Comparison of ENCODE assay signal across 13 mouse cellular contexts in genomic region chr7:24390512-24390911, GRCm38 (mm10). TPM values are rescaled to one million over a fixed set of nuclear protein-coding genes. Genes with fewer than 3 reads are reported as not detected.
A peak's percentile ranks its signal among the peaks of the same experiment; 100 is the strongest.
DNase-seq lines count a peak whose midpoint lies in the region; ATAC-seq and TF ChIP-seq lines count a peak whose summit lies in the region.
"Had no signal": no experiment of that assay in that cellular context is flagged by ENCODE, and none has a peak within 500 bp of the region (broad histone marks: within the 10 kb centered on the region; RNA-seq: fewer than 3 reads in every experiment).

No protein-coding gene starts in this region.

- WGBS in neural tube, embryonic 11.5 days: 41% methylated on average over 7 of the region's 7 CpGs
- 55% methylated on average over 7 of the region's 7 CpGs for WGBS in hindbrain, embryonic 13.5 days
- WGBS in heart, embryonic 10.5 days: 72% methylated on average over 7 of the region's 7 CpGs

- no peaks in the 10 kb centered on the region for H3K27me3 ChIP-seq in neural tube, embryonic 11.5 days (ENCODE audit: control insufficient read depth, insufficient read depth, low read length)
- 0 out of 2 replicates have a peak, but pooled peaks cover 3% of the 10 kb centered on the region for H3K27me3 ChIP-seq in hindbrain, embryonic 13.5 days
- H3K27me3 ChIP-seq in myocyte (ENCODE audit: control insufficient read depth, insufficient read depth, insufficient read length): no peaks in the 10 kb centered on the region
- H3K27me3 ChIP-seq in heart, embryonic 10.5 days (ENCODE audit: insufficient read depth, poor library complexity, severe bottlenecking): 0 out of 2 replicates have a peak, but pooled peaks cover 4% of the 10 kb centered on the region
- H3K27me3 ChIP-seq: heart, embryonic 15.5 days had no signal

- H3K4me2 ChIP-seq in neural tube, embryonic 11.5 days (ENCODE audit: low read depth): no peak overlapping the region
- 0 out of 2 replicates have a peak overlapping the region, but pooled peaks have one; percentile 10 for H3K4me2 ChIP-seq in hindbrain, embryonic 13.5 days
- peak overlapping the region; percentile 93 for H3K4me2 ChIP-seq in myocyte (ENCODE audit: low read depth)
- H3K4me2 ChIP-seq: heart, embryonic 15.5 days had no signal

- intact Hi-C loops in heart, postnatal 14 days (cut with DNase I): no loop called here

- H3K9ac ChIP-seq in neural tube, embryonic 11.5 days (ENCODE audit: low read length): no peak overlapping the region
- H3K9ac ChIP-seq in hindbrain, embryonic 13.5 days: no peak overlapping the region
- H3K9ac ChIP-seq: heart, embryonic 15.5 days; liver, embryonic 14.5 days had no signal

- H3K9me3 ChIP-seq in neural tube, embryonic 11.5 days (ENCODE audit: control insufficient read depth, low read length): no peaks in the 10 kb centered on the region
- H3K9me3 ChIP-seq in hindbrain, embryonic 13.5 days: no peaks in the 10 kb centered on the region
- H3K9me3 ChIP-seq in heart, embryonic 10.5 days: no peaks in the 10 kb centered on the region
- H3K9me3 ChIP-seq: heart, embryonic 15.5 days had no signal

- H3K4me1 ChIP-seq in neural tube, embryonic 11.5 days (ENCODE audit: control insufficient read depth, insufficient read depth, low read length): peaks cover 6% of the 10 kb centered on the region; the same call in 1 of the 2 replicates
- H3K4me1 ChIP-seq in hindbrain, embryonic 13.5 days (replicated peaks): peaks cover 17% of the 10 kb centered on the region
- H3K4me1 ChIP-seq in heart, embryonic 10.5 days: peaks cover 3% of the 10 kb centered on the region; the same call in 1 of the 2 replicates

- H3K27ac ChIP-seq in neural tube, embryonic 11.5 days (ENCODE audit: low read depth, low read length): no peak overlapping the region
- H3K27ac ChIP-seq in hindbrain, embryonic 13.5 days: peak overlapping the region; percentile 64; the same call in 1 of the 2 replicates
- H3K27ac ChIP-seq in heart, embryonic 10.5 days: no peak overlapping the region
- H3K27ac ChIP-seq: heart, embryonic 15.5 days; left cerebral cortex, adult 2 months had no signal

- H3ac ChIP-seq in myocyte (ENCODE audit: control insufficient read depth, insufficient read length): no peak overlapping the region

- H3K36me3 ChIP-seq in neural tube, embryonic 11.5 days (ENCODE audit: control insufficient read depth, insufficient read depth, low read length): no peaks in the 10 kb centered on the region
- H3K36me3 ChIP-seq in hindbrain, embryonic 13.5 days: no peaks in the 10 kb centered on the region
- no peaks in the 10 kb centered on the region for H3K36me3 ChIP-seq in myocyte (ENCODE audit: control insufficient read depth, insufficient read depth)
- no peaks in the 10 kb centered on the region for H3K36me3 ChIP-seq in heart, embryonic 10.5 days
- H3K36me3 ChIP-seq: heart, embryonic 15.5 days had no signal

- DNase-seq in neural tube, embryonic 11.5 days (ENCODE audit: low spot score): no peak
- no peak for DNase-seq in neural tube, embryonic 10.5 days (ENCODE audit: extremely low spot score, low spot score)
- no peak for DNase-seq in heart, embryonic 10.5 days (ENCODE audit: low spot score)
- no peak for DNase-seq in frontal cortex, postnatal 36 days (ENCODE audit: low spot score in 2 of 2)
- no peak for DNase-seq in heart, postnatal 14 days
- DNase-seq: thymus, postnatal 4 days had no signal

- no peaks in the 10 kb centered on the region for H3K79me2 ChIP-seq in myocyte (ENCODE audit: control insufficient read depth, insufficient read depth)

- ATAC-seq in neural tube, embryonic 11.5 days (ENCODE audit: insufficient read depth, low FRiP score, low TSS enrichment): peak; percentile 24
- peak; percentile 30; the same call in 1 of the 2 replicates for ATAC-seq in hindbrain, embryonic 13.5 days (ENCODE audit: low FRiP score)

- H3K4me3 ChIP-seq in neural tube, embryonic 11.5 days (ENCODE audit: low read depth, low read length): no peak overlapping the region
- no peak overlapping the region for H3K4me3 ChIP-seq in hindbrain, embryonic 13.5 days
- H3K4me3 ChIP-seq in myocyte: peak overlapping the region; percentile 10
- H3K4me3 ChIP-seq in heart, embryonic 10.5 days: no peak overlapping the region
- H3K4me3 ChIP-seq: heart, embryonic 15.5 days; left cerebral cortex, adult 2 months had no signal

- TF ChIP-seq POLR2A in myocyte (IDR thresholded peaks at IDR 0.05; ENCODE audit: insufficient read length, low read depth): peak; percentile 9

TF ChIP-seq in myocyte, 11 proteins besides CTCF, POLR2A, EP300 and RAD21:
- TF ChIP-seq MYOD1 (IDR thresholded peaks at IDR 0.05; ENCODE audit: control insufficient read depth in 1 of 3, insufficient read length in 2 of 3, low read depth in 2 of 3): no peak
- TF ChIP-seq REST (IDR thresholded peaks at IDR 0.05; ENCODE audit: insufficient read depth, insufficient read length): no peak

RNA-seq across cellular contexts. Expression of gene Smg9, which starts 8.9 kb away (rescaled TPM):
- polyA plus RNA-seq in neural tube, embryonic 11.5 days (2014; fragmentation: Nextera tagmentation; extraction: Ambion mirVana): 21.8 and 27.3 TPM in 2 replicates
- polyA plus RNA-seq in hindbrain, embryonic 13.5 days (2015; fragmentation: Nextera tagmentation; extraction: Ambion mirVana): 31.3 and 35.9 TPM in 2 replicates
- polyA plus RNA-seq in myocyte (2012; fragmentation: generic; extraction: Trizol): 17.4 TPM
- 25.4 and 27.7 TPM in 2 replicates for polyA plus RNA-seq in heart, embryonic 10.5 days (2016; fragmentation: Nextera tagmentation; extraction: Ambion mirVana)
- 10 to 100 TPM in 1 of 2 experiments, 1 to 10 TPM in 1; 9.4 to 10.2 TPM for total RNA-seq in heart, postnatal 14 days (2021)

RNA-seq across cellular contexts. Expression of gene Kcnn4, which starts 20.4 kb away (rescaled TPM):
- 2.4 and 3.8 TPM in 2 replicates for polyA plus RNA-seq in neural tube, embryonic 11.5 days (2014; fragmentation: Nextera tagmentation; extraction: Ambion mirVana)
- 1.2 and 1.5 TPM in 2 replicates for polyA plus RNA-seq in hindbrain, embryonic 13.5 days (2015; fragmentation: Nextera tagmentation; extraction: Ambion mirVana)
- 37.4 TPM for polyA plus RNA-seq in myocyte (2012; fragmentation: generic; extraction: Trizol)
- polyA plus RNA-seq in heart, embryonic 10.5 days (2016; fragmentation: Nextera tagmentation; extraction: Ambion mirVana): 11.7 and 14.2 TPM in 2 replicates
- 1 to 10 TPM; 1.0 to 3.3 TPM for total RNA-seq in heart, postnatal 14 days (2021)

RNA-seq across cellular contexts. Expression of gene Lypd5, which starts 41.5 kb away (rescaled TPM):
- not detected in 2 replicates for polyA plus RNA-seq in neural tube, embryonic 11.5 days (2014; fragmentation: Nextera tagmentation; extraction: Ambion mirVana)
- polyA plus RNA-seq in hindbrain, embryonic 13.5 days (2015; fragmentation: Nextera tagmentation; extraction: Ambion mirVana): not detected in 2 replicates
- not detected for polyA plus RNA-seq in myocyte (2012; fragmentation: generic; extraction: Trizol)
- polyA plus RNA-seq in heart, embryonic 10.5 days (2016; fragmentation: Nextera tagmentation; extraction: Ambion mirVana): not detected in 2 replicates
- total RNA-seq in heart, postnatal 14 days (2021): not detected
- total RNA-seq: adrenal gland, postnatal 14 days; left cerebral cortex, adult 2 months had no signal
- polyA plus RNA-seq: intestine, embryonic 14.5 days; liver, embryonic 14.5 days had no signal

RNA-seq across cellular contexts. Expression of gene Tescl, which starts 56.8 kb away (rescaled TPM):
- not detected in 2 replicates for polyA plus RNA-seq in neural tube, embryonic 11.5 days (2014; fragmentation: Nextera tagmentation; extraction: Ambion mirVana)
- polyA plus RNA-seq in hindbrain, embryonic 13.5 days (2015; fragmentation: Nextera tagmentation; extraction: Ambion mirVana): 0.19 TPM in 1 of 2 replicates, not detected in the other
- 0.05 TPM for polyA plus RNA-seq in myocyte (2012; fragmentation: generic; extraction: Trizol)
- not detected in 2 replicates for polyA plus RNA-seq in heart, embryonic 10.5 days (2016; fragmentation: Nextera tagmentation; extraction: Ambion mirVana)
- total RNA-seq in heart, postnatal 14 days (2021): not detected
- total RNA-seq: adrenal gland, postnatal 14 days; left cerebral cortex, adult 2 months had no signal
- polyA plus RNA-seq: heart, embryonic 15.5 days; intestine, embryonic 14.5 days; liver, embryonic 14.5 days had no signal
